8 mouse cellular contexts compared by ENCODE assay signal in the genomic region with DNA sequence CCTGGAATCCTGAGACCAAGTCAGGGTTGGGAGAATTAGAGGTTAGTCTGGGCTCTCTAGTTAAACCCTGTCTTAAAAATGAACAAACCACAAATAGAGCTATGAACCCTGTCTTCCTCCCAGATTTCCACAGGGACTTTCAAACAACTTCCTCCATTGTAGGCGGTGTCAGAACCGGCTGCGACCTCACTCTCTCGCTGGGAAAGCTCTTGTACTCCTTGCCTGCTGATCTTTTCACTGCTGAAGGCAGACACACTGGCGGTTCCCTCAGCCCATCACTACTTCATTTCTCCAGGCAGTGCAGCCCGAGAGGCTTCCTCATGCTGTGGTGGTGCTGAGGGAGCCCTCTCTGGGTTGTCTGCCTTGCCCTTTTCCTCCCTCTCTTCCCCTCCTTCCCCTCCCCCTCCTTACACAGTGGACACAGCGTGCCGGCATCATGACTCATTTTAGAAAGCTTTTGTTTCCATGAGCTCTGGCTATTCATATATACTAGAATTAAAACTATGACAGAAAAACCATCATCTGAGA. TPM values are rescaled to one million over a fixed set of nuclear protein-coding genes. Genes with fewer than 3 reads are reported as not detected.
DNase-seq lines count a peak whose midpoint lies in the region; ATAC-seq lines count a peak whose summit lies in the region.

No protein-coding gene starts in this region.

- H3K9me3 ChIP-seq in heart, embryonic 13.5 days, result no peaks in the 10 kb centered on the region
- H3K9me3 ChIP-seq in kidney, embryonic 15.5 days (replicated peaks), result no peaks in the 10 kb centered on the region

- H3K27me3 ChIP-seq in heart, embryonic 13.5 days (replicated peaks), result peaks cover 15% of the 10 kb centered on the region; the same call in 1 of the 2 replicates
- H3K27me3 ChIP-seq in kidney, embryonic 15.5 days, result no peaks in the 10 kb centered on the region

- peak; percentile 3 for DNase-seq in right cerebral cortex, adult 18-20 months
- DNase-seq in right cerebral cortex, postnatal 25 days, result no peak
- peak; percentile 57 for DNase-seq in embryo, embryonic 11 days
- DNase-seq in lung, postnatal 14 days, result peak; percentile 25
- peak; percentile 10 to 22 for DNase-seq in spleen, postnatal 10 days (ENCODE audit: low spot score in 2 of 2)

- H3K9ac ChIP-seq in heart, embryonic 13.5 days, result peak overlapping the region; percentile 68
- no peak overlapping the region for H3K9ac ChIP-seq in kidney, embryonic 15.5 days

- H3K36me3 ChIP-seq in heart, embryonic 13.5 days, result no peaks in the 10 kb centered on the region
- H3K36me3 ChIP-seq in kidney, embryonic 15.5 days, result no peaks in the 10 kb centered on the region

- H3K4me3 ChIP-seq in heart, embryonic 13.5 days, result peak overlapping the region; percentile 49
- H3K4me3 ChIP-seq in kidney, embryonic 15.5 days (replicated peaks), result peak overlapping the region; percentile 35

- H3K27ac ChIP-seq in heart, embryonic 13.5 days (replicated peaks), result peak overlapping the region; percentile 36; the same call in 1 of the 2 replicates
- H3K27ac ChIP-seq in kidney, embryonic 15.5 days, result peak overlapping the region; percentile 93

- ATAC-seq in heart, embryonic 13.5 days (ENCODE audit: extremely low read depth, insufficient number of reproducible peaks, low FRiP score, low TSS enrichment), result no peak
- peak; percentile 47; the same call in 1 of the 2 replicates for ATAC-seq in kidney, embryonic 15.5 days (replicated peaks; ENCODE audit: low FRiP score)
- no peak for ATAC-seq in megakaryocyte-erythroid progenitor cell, adult 5-6 weeks (replicated peaks; ENCODE audit: low FRiP score, low TSS enrichment, poor library complexity, severe bottlenecking)

- H3K4me1 ChIP-seq in heart, embryonic 13.5 days, result peaks cover 21% of the 10 kb centered on the region
- peaks cover 25% of the 10 kb centered on the region for H3K4me1 ChIP-seq in kidney, embryonic 15.5 days

- peak overlapping the region; percentile 77 for H3K4me2 ChIP-seq in heart, embryonic 13.5 days
- H3K4me2 ChIP-seq in kidney, embryonic 15.5 days, result peak overlapping the region; percentile 66

- WGBS in heart, embryonic 13.5 days, result 5% methylated on average over 8 of the region's 8 CpGs
- 3% methylated on average over 8 of the region's 8 CpGs for WGBS in kidney, embryonic 15.5 days

RNA-seq across cellular contexts. Expression of a gene that starts 32.8 kb away (rescaled TPM):
- 0.45 and 0.59 TPM in 2 replicates for polyA plus RNA-seq in heart, embryonic 13.5 days (2015; fragmentation: Nextera tagmentation; extraction: Ambion mirVana)
- polyA plus RNA-seq in kidney, embryonic 15.5 days (2015; fragmentation: Nextera tagmentation; extraction: Ambion mirVana), result 5.1 and 6.6 TPM in 2 replicates
- total RNA-seq in megakaryocyte-erythroid progenitor cell, adult 5-6 weeks (2014; fragmentation: Nextera tagmentation), result not detected in 2 replicates
- not detected in 2 replicates for total RNA-seq in megakaryocyte-erythroid progenitor cell, adult 5-6 weeks (2017)

RNA-seq across cellular contexts. Expression of a gene that starts 35.9 kb away (rescaled TPM):
- 0.48 TPM in 1 of 2 replicates, not detected in the other for polyA plus RNA-seq in heart, embryonic 13.5 days (2015; fragmentation: Nextera tagmentation; extraction: Ambion mirVana)
- 0.40 and 0.83 TPM in 2 replicates for polyA plus RNA-seq in kidney, embryonic 15.5 days (2015; fragmentation: Nextera tagmentation; extraction: Ambion mirVana)
- 2.8 and 3.9 TPM in 2 replicates for total RNA-seq in megakaryocyte-erythroid progenitor cell, adult 5-6 weeks (2014; fragmentation: Nextera tagmentation)
- 5.5 and 24.2 TPM in 2 replicates for total RNA-seq in megakaryocyte-erythroid progenitor cell, adult 5-6 weeks (2017)
